Mouse (Mus musculus) brain, embryonic 14.5 days (tissue): ENCODE measurements at regions not wholly inside any gene's neighbourhood (a gene's known extent, or its start where the extent isn't known, plus 50 kb on each side); places are given as distances from the start of the nearest gene placed in this dataset.

ENCODE experiments used
- CTCF ChIP-seq: fragments of 200-500 bp; IDR thresholded peaks from 2 replicates; pipeline ENCODE4 v1.5.1; 2012; ENCODE audit warnings: inconsistent platforms, mild to moderate bottlenecking, moderate library complexity, borderline replicate concordance; ENCODE audit not compliant: insufficient read depth, insufficient read length; ENCODE audit errors: extremely low read depth
- POLR2A ChIP-seq: fragments of 200-500 bp; IDR thresholded peaks from 2 replicates; pipeline ENCODE4 v1.6.1; 2012; ENCODE audit warnings: mild to moderate bottlenecking, inconsistent platforms, borderline replicate concordance; ENCODE audit not compliant: poor library complexity, insufficient read depth, insufficient read length, severe bottlenecking; ENCODE audit errors: extremely low read depth

GRCm38 (mm10) chr8:12481918-12482317 is 86.8 kb downstream of the Sox1 start:
- TF ChIP-seq POLR2A = no peak
- TF ChIP-seq CTCF = no peak
